Mouse (Mus musculus) stomach, postnatal 0 days (tissue): ENCODE results near the gene Epsti1.

ENCODE experiments used
- CTCF ChIP-seq: IDR thresholded peaks from 2 replicates; pipeline ENCODE4 v1.5.1; 2016; ENCODE audit warnings: antibody characterized with exemption, low read depth, mild to moderate bottlenecking, moderate library complexity
- EP300 ChIP-seq: optimal IDR thresholded peaks from 2 replicates; pipeline ENCODE3; 2016; ENCODE audit warnings: antibody characterized with exemption

DNA sequence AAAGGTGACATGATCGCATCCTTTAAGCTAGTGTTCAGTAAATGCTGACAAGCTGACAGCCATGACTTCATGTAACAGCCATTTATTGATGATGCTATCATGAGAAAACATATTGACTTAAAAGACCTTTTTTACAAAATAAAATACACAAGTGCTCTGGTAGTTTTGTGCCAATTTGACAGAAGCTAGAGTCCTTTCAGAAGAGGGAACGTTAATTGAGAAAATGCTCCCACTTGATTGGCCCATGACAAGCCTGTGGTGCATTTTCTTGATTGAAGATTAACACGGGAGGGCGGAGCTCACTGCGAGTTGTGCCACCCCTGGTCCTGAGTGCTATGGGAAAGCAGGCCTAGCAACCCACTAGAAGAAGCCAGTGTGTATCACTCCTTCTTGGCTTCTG, 2.5 kb downstream of the Epsti1 start:
- TF ChIP-seq CTCF (no peak), EP300 (no peak)
